Mouse (Mus musculus) fibroblast of lung, adult 2 months (primary cell): ENCODE data around the gene Evi5.
"Not testable (repeated sequence)": the region's sequence is repeated elsewhere in the genome, so short reads cannot be mapped to it uniquely, and the experiment has no call there.

Experiments used
- DNase-seq: peaks from one replicate; pipeline ENCODE4 v3.0.0-alpha.2; 2011; ENCODE audit warnings: low read depth

The Evi5 gene

GRCm38 (mm10) chr5:107874561-107875260, at the start of gene Evi5:
Gene Evi5 (minus strand): TSS chr5:107875107.
- no peak for DNase-seq

GRCm38 (mm10) chr5:107924564-107924963, 49.7 kb upstream of the Evi5 start:
- DNase-seq = no peak

- DNase-seq = no peak
Measured at GRCm38 (mm10) chr5:107922836-107923235, 47.9 kb upstream of the Evi5 start.

DNA sequence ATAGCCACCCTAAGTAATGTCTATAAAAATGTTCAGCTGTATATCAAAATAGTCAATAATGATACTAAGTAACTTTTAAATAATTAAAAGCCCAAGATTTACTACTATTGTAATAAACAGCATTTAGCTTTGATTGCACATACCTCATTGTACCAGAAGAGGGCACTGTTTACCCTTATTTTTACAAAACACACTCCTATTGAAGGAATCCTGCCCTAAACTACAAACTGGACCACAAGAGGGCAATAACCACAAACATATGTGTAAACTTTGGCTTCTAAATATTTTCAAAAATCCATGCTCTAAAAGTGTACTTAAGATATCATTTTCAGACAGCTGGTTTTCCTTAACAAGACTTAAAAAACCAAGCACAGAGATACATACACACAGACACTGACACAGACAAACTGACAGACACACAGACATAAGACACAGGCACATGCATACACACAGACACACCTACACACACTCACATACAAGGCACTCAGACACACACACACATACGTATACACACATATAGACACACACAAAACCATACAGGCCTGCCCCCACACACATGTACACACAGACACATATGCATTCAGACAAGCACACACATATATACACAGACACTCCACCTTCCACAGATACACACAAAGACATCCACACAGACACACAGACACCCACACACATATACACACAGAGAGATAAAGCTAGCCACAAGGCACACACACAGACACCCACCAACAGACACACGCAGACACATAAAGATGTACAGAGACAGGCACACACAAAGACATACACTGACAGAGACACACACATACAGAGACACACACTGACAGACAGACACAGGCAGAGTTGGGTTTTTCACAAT, 46.7 kb upstream of the Evi5 start:
- peak; percentile 75 for DNase-seq

DNA sequence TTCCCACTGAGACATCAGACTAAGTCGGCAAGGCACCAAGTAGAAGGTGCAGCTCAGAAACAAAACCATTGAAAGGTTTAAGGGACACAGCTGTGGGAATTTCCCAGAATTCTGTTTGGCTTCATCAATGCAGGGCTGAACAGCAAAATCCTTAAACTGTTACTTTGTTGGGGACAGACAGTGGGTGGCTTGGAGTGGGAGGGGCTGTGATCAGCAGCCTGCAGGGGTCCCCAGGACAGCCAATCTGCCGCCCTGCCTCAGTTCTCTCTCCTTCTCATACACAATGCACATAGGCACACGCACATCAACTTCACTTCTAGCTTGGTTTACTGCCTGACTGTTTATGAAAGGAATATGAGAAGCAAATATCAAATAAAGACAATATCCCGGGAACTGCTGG, 40.4 kb upstream of the Evi5 start:
- no peak for DNase-seq

DNA sequence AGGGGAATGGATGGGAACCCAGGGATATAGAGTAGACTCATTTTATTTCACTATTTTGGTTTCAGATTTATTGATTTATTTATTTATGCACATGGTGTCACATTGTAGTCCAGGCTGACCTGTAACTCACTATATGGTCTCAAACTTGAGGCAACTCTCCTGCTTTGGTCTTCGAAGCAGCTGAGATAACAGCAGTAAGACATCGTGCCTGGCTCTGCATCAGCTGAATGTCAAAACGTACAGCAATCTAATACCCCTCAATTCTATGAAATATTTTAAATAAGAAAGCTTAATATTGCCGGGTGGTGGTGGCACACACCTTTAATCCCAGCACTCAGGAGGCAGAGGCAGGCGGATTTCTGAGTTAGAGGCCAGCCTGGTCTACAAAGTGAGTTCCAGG, 36.1 kb upstream of the Evi5 start:
- no peak for DNase-seq

GRCm38 (mm10) chr5:107910084-107910616, 35.2 kb upstream of the Evi5 start:
- DNase-seq = no peak

DNA sequence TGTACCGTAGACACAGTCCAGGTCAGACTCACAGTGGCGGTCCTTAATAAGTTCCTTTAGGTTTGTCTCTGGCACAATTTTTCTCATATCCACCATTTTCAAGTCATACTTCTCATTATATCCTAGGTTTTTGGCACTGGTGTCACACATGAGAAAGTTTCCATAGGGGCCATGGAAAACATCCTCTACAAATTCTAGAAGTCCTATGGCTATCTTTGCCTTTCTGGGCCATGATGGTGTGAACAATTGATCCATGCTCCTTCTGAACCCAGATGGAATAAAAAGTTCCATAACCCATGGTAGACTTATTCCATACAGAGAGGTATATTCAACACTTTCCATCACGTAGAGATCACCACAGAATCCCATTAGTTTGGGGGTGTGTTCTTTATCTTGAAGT, 34.8 kb upstream of the Evi5 start:
- DNase-seq = no peak

- no peak for DNase-seq
Measured at GRCm38 (mm10) chr5:107908514-107909110, 33.7 kb upstream of the Evi5 start.

GRCm38 (mm10) chr5:107904325-107904724, 29.4 kb upstream of the Evi5 start:
- DNase-seq = no peak

GRCm38 (mm10) chr5:107901014-107901615, 26.2 kb upstream of the Evi5 start:
- no peak for DNase-seq

DNA sequence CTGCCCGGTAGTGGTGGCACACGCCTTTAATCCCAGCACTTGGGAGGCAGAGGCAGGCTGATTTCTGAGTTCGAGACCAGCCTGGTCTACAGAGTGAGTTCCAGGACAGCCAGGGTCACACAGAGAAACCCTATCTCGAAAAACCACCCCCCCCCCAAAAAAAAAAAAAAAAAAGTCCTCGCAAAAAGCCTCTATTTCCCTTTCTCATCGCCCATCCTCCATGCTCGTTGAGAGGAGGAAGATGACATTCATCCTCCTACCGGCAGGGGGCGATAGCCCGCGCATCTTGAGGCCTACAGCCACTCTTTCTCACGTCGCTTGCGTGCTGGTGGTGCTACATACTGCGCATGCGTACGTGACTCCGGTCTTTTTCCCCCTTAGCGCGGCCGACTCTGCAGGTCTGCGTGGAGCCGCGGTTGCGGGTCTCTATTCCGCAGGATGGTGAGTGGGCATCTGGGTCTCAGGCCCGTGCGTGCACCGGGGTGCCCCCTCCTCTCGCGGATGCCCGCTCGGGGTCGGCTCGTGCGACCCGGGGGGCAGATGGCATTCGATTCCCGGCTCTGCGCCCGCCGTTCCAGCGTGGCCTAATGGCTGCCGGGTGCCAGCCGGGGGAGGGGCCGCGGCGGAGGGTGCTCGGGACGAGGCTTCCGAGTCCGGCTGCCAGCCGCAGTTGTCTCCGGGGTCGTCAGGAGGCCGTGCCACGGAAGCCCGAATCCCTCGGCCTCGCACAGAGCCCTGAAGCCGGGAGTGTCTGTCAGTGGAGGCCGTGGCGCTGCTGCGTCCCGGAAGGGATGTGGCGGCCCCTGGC, 25.5 kb upstream of the Evi5 start, which contains the start of gene Rpl5:
Rpl5 (plus strand) TSS at position 297 of the 808 bp plus-strand sequence.
- peak; percentile 85 for DNase-seq

DNA sequence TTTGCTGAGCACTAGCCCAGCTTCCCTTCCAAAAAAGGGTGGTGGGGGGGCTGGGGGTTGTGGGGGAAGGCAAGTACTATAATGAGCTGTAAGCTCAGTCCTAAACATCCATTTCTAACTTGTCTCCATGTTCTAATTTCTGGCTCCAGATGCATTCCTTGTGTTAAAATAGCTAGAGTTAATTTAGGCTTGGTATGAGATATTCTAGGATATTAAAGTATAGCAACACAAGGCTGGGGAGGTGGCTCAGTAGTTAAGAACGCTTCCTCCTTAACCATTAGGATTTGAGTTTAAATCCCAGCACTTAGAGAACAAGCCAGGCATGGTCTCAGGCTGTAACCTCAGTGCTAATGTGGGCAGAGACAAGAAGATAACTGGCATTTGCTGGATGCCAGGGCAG, 21.4 kb upstream of the Evi5 start:
- DNase-seq = no peak

DNA sequence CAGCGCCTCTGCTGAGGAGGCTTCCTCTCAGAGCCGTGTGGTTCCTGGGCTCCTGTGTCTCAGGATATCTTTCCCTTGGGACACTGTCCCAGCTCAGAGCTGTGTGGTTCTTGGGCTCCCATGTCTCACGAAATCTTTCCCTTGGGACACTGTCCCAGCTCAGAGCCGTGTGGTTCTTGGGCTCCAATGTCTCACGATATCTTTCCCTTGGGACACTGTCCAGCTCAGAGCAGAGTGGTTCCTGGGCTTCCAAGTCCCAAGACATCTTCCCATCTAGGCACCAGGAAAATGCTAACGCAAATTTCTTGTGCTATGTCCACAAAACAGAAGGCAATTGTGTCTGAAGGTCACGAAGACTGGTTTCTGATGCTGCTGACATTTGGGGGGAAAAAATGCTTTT, 19.8 kb upstream of the Evi5 start:
- DNase-seq = no peak

DNA sequence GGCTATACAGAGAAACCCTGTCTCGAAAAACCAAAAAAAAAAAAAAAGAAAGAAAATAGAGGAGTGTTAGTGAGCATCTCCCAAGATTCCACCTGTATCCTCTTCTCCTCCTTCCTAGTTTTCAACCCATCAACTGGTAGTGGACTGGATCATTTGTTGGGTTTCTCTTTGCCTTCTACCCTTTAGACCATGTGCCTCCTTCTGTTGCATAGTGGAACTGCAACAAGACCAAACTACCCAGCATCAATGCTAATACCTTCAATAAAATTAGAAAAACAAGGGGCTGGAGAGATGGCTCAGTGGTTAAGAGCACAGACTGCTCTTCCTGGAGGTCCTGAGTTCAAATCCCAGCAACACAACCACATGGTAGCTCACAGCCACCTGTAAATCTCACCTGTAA, 16.6 kb upstream of the Evi5 start:
- DNase-seq = not testable (repeated sequence)

DNA sequence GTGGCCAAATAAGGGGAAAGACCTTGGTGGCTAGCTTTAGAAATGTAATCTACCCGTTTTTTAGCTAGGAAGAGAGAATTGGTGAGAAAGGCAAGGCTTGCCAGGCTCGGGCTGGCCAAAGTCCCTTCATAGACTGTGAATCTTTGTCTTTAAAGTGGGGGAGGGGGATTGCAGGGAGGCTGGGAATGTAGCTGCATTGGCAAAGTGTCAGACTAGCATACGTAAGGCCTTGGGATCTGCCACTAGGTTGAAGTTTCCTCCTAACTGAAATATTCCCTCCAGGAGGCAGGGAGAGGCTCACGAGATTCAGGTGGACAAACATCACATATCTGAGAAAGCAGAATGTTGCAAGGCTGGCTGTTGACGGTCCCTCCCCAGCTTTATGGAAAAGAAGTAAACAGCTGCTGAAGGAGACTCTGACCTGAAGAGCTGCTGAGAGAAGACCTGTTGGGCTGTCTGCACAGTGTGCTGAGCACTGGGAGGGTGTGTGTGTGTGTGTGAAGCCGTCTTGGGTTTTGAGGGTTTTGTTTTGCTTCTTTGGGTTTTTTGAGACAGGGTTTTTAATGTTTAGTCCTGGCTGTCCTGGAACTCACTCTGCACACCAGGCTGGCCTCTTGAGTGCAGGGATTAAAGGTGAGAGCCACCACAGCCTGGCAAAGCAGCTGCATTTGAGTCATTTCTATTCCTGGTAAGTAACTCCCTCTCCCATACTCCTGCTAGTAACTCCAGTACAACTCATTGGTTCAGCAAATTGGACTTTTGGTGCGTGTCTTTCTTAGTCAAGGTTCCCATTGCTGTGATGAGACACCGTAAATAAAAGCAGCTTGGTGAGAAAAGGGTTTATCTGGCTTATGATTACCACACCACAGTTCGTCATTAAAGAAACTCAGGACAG, 15.3 kb upstream of the Evi5 start:
- no peak for DNase-seq

DNA sequence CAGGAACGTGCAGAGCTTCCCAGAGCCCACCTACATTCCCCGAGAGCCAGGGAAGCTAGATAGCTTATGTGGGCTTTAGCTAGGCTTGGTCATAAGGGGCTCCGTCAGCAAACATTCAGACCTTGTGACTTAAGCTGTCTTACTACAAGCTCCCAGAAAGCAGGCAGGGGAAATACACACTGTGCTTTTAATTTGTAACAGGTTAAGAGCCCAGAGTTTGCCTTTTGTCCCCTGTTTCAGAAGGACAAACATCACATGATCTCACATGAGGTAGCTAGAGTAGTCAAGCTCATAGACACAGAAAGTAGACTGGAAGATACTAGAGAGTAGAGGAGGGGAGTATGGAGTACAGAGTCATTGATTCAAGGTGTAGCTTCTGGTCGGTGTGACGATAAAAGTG, 5.8 kb upstream of the Evi5 start:
- DNase-seq = no peak

DNA sequence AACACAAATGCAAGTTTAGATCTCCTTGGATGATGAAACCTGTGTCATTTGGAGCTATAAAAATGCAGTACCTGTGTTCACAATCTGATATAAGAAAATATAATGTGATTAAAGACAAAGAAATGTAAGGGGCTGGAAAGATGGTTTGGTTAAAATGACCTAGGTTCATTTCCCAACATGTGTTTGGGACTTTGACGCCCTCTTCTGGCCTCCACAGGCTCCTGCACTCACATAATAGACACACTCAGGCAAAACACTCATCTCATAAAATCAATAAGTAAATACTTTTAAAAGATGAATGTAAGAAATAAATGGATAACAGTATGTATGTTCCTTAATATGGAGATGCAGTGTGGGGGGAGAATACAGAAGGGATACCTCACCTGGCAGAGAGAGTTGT, 2.1 kb upstream of the Evi5 start:
- DNase-seq = no peak

DNA sequence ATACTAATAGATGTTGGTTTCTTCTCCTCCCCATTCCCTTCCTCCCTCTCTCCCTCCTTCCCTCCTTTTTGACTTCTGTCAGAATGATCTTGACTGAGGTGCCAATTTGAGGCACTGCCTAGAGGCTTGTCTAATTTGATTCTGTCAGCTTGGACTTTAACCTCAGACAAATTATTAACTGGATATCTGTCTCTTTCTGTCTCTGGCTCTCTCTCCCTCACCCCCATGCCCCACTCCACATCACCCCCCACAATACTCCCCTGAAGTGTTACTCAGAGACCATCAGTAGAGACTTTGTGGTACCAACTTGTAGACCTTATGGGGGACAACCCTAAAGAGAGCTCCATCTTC, 329 bp upstream of the Evi5 start:
- no peak for DNase-seq

GRCm38 (mm10) chr5:107873886-107874302, 1.0 kb downstream of the Evi5 start:
- DNase-seq = no peak
